Mouse (Mus musculus) G1E (cell line): ENCODE data around the gene Erbin.

Source experiments
- CTCF ChIP-seq: IDR thresholded peaks from 2 replicates; pipeline ENCODE4 v1.5.1; 2012; ENCODE audit warnings: low read depth, low read length, inconsistent platforms, mixed read lengths
- GATA1 ChIP-seq: IDR thresholded peaks from 2 replicates; pipeline ENCODE4 v1.6.1; 2012; ENCODE audit warnings: borderline replicate concordance, low read length, inconsistent platforms, mixed read lengths
- POLR2AphosphoS5 ChIP-seq: IDR thresholded peaks from 2 replicates; pipeline ENCODE4 v1.6.1; 2012; ENCODE audit warnings: low read depth, low read length, inconsistent platforms; ENCODE audit not compliant: insufficient replicate concordance
- TAL1 ChIP-seq: conservative IDR thresholded peaks from 2 replicates; pipeline ENCODE4 v1.6.1; 2012; ENCODE audit warnings: low read depth, low read length, inconsistent platforms, mixed read lengths

GRCm38 (mm10) chr13:103919956-103920260 lies 406 bp downstream of the Erbin start:
- TF ChIP-seq CTCF (no peak), TAL1 (no peak), GATA1 (no peak), POLR2AphosphoS5 (no peak)
